Mouse (Mus musculus): Measurements from ENCODE around the gene Cst6. TPM values are rescaled to one million over a fixed set of nuclear protein-coding genes. Genes with fewer than 3 reads are reported as not detected.

Cst6 gene
- polyA plus RNA-seq, 1 experiment from 2014 or later: 1.2 TPM

DNA sequence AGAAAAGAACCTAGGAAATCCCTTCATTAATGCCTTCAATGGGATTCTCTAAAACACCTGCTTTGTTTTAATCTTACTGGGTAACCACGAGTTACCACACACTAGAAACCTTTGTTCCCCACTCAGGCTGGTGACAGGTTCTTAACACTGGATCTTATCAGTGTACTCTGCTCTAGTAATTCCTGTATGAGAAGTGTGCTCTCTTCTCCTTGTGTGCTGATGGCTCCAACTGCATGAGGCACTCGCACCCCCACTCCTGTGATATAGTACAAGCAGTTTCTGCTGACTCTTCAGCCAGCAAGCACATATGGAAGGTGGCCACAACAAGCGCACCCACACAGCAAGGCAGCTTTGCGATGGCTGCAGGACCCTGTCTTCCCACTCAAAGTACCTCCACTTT, 24.8 kb upstream of the Cst6 start:
- Histone ChIP-seq H3K9me3 (no peaks in the 10 kb centered on the region), H3K27me3 (no peaks in the 10 kb centered on the region), H3K4me3 (no peak overlapping the region), H3K4me2 (replicated peaks) (no peak overlapping the region), H3K36me3 (peaks cover 80% of the 10 kb centered on the region), H3K27ac (no peak overlapping the region), H3K4me1 (no peaks in the 10 kb centered on the region), H3K9ac (no peak overlapping the region)
- 82% methylated on average over 4 of the region's 4 CpGs for WGBS
- no peak for ATAC-seq (ENCODE audit: low FRiP score, low read depth)

- no peak overlapping the region for H3K9ac ChIP-seq
- no peak overlapping the region for H3K4me3 ChIP-seq
- H3K4me1 ChIP-seq: peaks cover 11% of the 10 kb centered on the region
- no peak overlapping the region for H3K4me2 ChIP-seq (replicated peaks)
- WGBS: 92% methylated on average over 7 of the region's 7 CpGs
- H3K27ac ChIP-seq: no peak overlapping the region
- ATAC-seq (ENCODE audit: low FRiP score, low read depth): no peak
- peaks cover 77% of the 10 kb centered on the region for H3K36me3 ChIP-seq
- no peaks in the 10 kb centered on the region for H3K9me3 ChIP-seq
- H3K27me3 ChIP-seq: no peaks in the 10 kb centered on the region
These were observed 23.4 kb upstream of the Cst6 start for GRCm38 (mm10) chr19:5372724-5373123.

GRCm38 (mm10) chr19:5370932-5371331, 21.6 kb upstream of the Cst6 start:
- Histone ChIP-seq H3K9me3 (no peaks in the 10 kb centered on the region), H3K27me3 (no peaks in the 10 kb centered on the region), H3K27ac (no peak overlapping the region), H3K4me3 (no peak overlapping the region), H3K36me3 (peaks cover 63% of the 10 kb centered on the region), H3K9ac (no peak overlapping the region), H3K4me2 (replicated peaks) (no peak overlapping the region), H3K4me1 (peaks cover 15% of the 10 kb centered on the region)
- ATAC-seq (ENCODE audit: low FRiP score, low read depth): no peak
- WGBS: 89% methylated on average over 3 of the region's 3 CpGs

DNA sequence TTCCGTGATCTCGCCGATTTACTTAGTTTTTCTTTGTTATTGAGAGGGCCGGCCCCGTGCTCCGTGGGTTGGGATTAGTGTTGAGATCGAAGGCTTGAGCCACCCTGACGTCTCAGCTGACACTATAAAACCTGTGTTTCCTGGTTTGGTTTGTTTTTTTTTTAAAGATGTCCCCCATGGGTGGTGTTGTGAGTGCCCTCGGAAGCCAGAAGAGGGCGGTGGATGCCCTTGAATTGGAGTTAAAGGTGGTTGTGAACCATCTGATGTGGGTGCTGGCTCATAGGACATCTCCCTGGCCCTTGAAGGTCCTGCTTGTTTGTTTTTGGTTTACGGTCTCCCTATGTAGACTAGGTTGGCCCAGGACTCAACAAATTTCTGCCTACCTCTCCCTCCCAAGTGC, 18.1 kb upstream of the Cst6 start:
- peak overlapping the region; percentile 93 for H3K4me2 ChIP-seq (replicated peaks)
- H3K4me1 ChIP-seq: peaks cover 24% of the 10 kb centered on the region
- H3K9me3 ChIP-seq: no peaks in the 10 kb centered on the region
- H3K27me3 ChIP-seq: no peaks in the 10 kb centered on the region
- H3K36me3 ChIP-seq: peaks cover 65% of the 10 kb centered on the region
- peak overlapping the region; percentile 95; the same call in 1 of the 2 replicates for H3K27ac ChIP-seq
- 9% methylated on average over 11 of the region's 11 CpGs for WGBS
- H3K4me3 ChIP-seq: peak overlapping the region; percentile 99
- ATAC-seq (ENCODE audit: low FRiP score, low read depth): no peak
- H3K9ac ChIP-seq: peak overlapping the region; percentile 91

GRCm38 (mm10) chr19:5367053-5367359, 17.6 kb upstream of the Cst6 start, which contains the start of gene Banf1:
Gene Banf1 (minus strand): TSS chr19:5367168.
- Histone ChIP-seq H3K9ac (peak within 1 kb of the TSS; percentile 91), H3K4me2 (replicated peaks) (peak within 1 kb of the TSS; percentile 93), H3K36me3 (peaks cover 61% of the 10 kb centered on the region), H3K4me3 (peak within 1 kb of the TSS; percentile 99), H3K27me3 (no peaks in the 10 kb centered on the region), H3K9me3 (no peaks in the 10 kb centered on the region), H3K4me1 (peaks cover 24% of the 10 kb centered on the region), H3K27ac (peak within 1 kb of the TSS; percentile 95)
- no peak for ATAC-seq (ENCODE audit: low FRiP score, low read depth)
- WGBS: under 1% methylated on average over 29 of the region's 33 CpGs

DNA sequence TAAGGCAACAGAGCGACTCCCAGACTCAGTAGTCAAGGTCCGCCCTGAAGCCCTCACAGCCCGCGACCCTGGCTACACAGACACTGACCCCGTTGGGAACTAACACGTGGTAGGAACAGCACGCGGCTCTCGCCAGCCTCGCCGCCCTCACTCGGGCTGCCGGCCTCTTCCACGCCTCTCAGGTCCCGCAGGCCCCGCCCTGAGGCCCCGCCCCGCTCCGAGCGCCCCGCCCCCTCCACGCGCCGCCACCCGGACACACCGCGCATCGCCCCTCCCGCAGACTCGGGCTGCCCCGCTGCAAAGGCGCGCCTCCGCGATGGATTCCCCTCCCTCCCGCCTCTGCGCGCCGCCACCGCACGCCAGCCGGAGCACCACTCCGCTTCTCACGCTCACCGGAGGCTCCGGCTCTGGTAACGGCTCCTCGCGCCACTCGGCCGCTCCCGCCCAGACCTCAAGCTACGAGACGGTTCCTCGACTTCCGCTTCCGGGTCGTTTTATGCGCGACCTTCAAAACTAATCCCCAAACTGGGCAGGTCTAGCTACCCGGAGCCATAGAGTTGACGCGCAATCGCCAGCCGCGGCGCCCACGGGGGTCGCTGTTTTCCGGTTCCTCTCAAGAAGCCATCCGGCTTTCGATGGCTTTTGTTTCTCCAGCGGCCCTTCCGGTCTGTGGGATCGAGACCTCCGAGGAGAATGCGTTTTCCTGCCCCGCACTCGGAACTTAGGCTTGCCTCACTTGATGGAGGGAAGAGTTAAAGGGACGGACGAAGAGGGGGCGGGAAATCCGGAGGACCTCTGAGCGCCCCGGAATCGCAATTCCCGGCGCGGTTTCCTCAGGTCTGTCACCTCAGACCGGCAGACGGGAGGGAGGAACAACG, 17.0 kb upstream of the Cst6 start, which contains the start of gene Eif1ad:
Gene Eif1ad (plus strand): TSS at position 567 of the 878 bp plus-strand sequence.
- peak; percentile 97 for ATAC-seq (ENCODE audit: low FRiP score, low read depth)
- peak within 1 kb of the TSS; percentile 95 for H3K27ac ChIP-seq
- H3K36me3 ChIP-seq: peaks cover 55% of the 10 kb centered on the region
- H3K4me3 ChIP-seq: peak within 1 kb of the TSS; percentile 99
- H3K4me1 ChIP-seq: peaks cover 24% of the 10 kb centered on the region
- under 1% methylated on average over 78 of the region's 92 CpGs for WGBS
- H3K4me2 ChIP-seq (replicated peaks): peak within 1 kb of the TSS; percentile 93
- H3K9me3 ChIP-seq: no peaks in the 10 kb centered on the region
- H3K9ac ChIP-seq: peak within 1 kb of the TSS; percentile 91
- no peaks in the 10 kb centered on the region for H3K27me3 ChIP-seq

GRCm38 (mm10) chr19:5365751-5366150, 16.4 kb upstream of the Cst6 start:
- no peak for ATAC-seq (ENCODE audit: low FRiP score, low read depth)
- peak overlapping the region; percentile 99 for H3K4me3 ChIP-seq
- WGBS: 17% methylated on average over 11 of the region's 11 CpGs
- peaks cover 51% of the 10 kb centered on the region for H3K36me3 ChIP-seq
- H3K4me1 ChIP-seq: peaks cover 24% of the 10 kb centered on the region
- peak overlapping the region; percentile 91 for H3K9ac ChIP-seq
- peak overlapping the region; percentile 93 for H3K4me2 ChIP-seq (replicated peaks)
- no peak overlapping the region for H3K27ac ChIP-seq
- H3K9me3 ChIP-seq: no peaks in the 10 kb centered on the region
- H3K27me3 ChIP-seq: no peaks in the 10 kb centered on the region

GRCm38 (mm10) chr19:5364124-5364523, 14.8 kb upstream of the Cst6 start:
- ATAC-seq (ENCODE audit: low FRiP score, low read depth): no peak
- Histone ChIP-seq H3K9me3 (no peaks in the 10 kb centered on the region), H3K4me3 (no peak overlapping the region), H3K4me1 (peaks cover 24% of the 10 kb centered on the region), H3K4me2 (replicated peaks) (no peak overlapping the region), H3K27ac (no peak overlapping the region), H3K9ac (no peak overlapping the region), H3K27me3 (no peaks in the 10 kb centered on the region), H3K36me3 (peaks cover 34% of the 10 kb centered on the region)
- 94% methylated on average over 2 of the region's 2 CpGs for WGBS

DNA sequence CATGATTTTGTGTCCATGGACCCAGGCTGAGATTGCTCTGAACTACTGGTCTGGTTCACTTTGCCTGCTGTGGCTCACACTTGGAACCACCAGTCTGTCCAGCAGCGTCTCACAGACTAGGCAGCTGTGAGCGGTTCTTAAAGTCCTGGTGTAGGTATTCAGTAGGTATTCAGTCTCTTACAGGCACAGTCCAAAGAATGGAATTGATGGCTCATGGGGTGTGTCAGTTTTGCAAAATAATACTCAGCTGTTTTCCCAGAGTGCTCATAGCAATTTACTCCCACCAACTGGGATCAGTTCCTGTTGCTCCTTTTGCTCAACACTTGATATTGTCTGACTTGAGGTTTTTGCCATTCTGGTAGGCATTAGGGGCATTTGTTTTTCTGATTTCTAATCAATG, 12.8 kb upstream of the Cst6 start:
- no peak for ATAC-seq (ENCODE audit: low FRiP score, low read depth)
- Histone ChIP-seq H3K9ac (no peak overlapping the region), H3K4me2 (replicated peaks) (no peak overlapping the region), H3K9me3 (no peaks in the 10 kb centered on the region), H3K4me3 (no peak overlapping the region), H3K36me3 (peaks cover 23% of the 10 kb centered on the region), H3K27ac (no peak overlapping the region), H3K27me3 (no peaks in the 10 kb centered on the region), H3K4me1 (peaks cover 10% of the 10 kb centered on the region)
- WGBS: 94% methylated on average over 2 of the region's 2 CpGs

DNA sequence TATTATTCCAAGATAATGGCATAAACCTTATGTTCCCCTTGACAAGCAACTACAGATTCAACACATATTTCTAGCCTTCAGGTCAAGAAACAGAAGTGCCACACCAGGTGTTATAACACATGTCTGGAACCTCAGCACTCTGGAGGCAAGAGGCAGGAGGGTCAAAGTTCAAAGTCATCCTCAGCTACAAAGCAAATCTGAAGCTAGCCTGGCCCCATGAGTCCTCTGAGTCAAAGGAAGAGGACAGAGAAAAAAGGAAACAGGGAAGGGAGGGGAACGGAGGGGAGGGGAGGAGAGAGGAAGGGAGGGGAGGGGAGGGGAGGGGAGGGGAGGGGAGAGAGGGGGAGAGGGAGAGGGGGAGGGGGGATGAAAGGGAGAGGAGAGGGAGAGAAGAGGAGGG, 6.7 kb upstream of the Cst6 start:
- Histone ChIP-seq H3K27ac (no peak overlapping the region), H3K36me3 (no peaks in the 10 kb centered on the region), H3K4me1 (no peaks in the 10 kb centered on the region), H3K4me3 (no peak overlapping the region), H3K27me3 (no peaks in the 10 kb centered on the region), H3K9ac (no peak overlapping the region), H3K9me3 (no peaks in the 10 kb centered on the region), H3K4me2 (replicated peaks) (no peak overlapping the region)
- no CpG with 5 or more reads among the region's 1 CpGs for WGBS
- no peak for ATAC-seq (ENCODE audit: low FRiP score, low read depth)

- Histone ChIP-seq H3K27me3 (peaks cover 13% of the 10 kb centered on the region), H3K9ac (no peak overlapping the region)
- WGBS: 90% methylated on average over 2 of the region's 2 CpGs
These were observed 4.2 kb upstream of the Cst6 start for GRCm38 (mm10) chr19:5353609-5354008.

DNA sequence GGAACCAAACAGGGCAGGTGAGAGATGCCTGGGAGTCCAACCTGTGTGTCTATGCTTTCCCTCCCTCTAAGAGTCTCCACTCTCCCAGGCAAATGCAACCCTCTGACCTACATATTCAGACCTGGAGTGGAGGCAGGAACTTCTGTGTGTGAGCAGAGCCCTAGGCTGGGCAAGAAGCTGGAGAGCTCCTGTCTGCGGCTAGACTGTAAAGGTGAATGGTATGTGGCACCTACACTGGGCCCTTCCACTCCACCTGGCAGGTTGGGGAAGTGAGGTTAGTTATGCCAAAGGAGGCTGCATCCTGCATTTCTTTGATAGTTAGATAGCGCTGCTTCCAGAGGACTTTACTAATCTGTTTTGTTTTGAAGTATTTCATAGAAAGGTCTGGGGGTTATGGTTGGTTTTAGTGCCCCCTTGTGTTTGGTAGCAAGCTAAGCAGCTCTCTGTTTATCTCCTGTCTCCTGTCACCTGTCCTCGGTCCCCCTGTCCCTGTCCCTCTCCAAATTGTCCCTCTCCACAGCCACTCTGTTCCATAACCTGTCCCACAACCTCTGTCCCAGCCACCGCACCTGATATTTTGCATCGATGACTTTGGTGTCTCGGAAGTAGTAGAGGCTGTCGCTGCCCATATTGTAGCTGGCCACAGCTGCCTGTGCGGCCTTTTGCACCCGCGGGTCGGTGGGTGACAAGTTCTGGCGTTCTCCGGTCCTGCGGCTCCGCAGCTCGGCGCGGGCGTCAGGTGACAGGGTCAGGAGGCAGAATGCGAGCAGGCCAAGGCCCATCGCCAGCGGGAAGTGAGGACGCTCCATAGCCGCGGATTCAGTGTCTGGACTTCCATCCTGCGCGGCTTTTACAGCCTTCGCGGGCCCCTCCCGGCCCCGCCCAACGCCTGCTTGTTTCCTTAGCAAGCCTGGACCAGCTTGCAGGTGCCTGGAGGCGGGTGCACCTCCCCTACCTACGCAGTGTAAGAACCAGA, 560 bp downstream of the Cst6 start:
- Histone ChIP-seq H3K27me3 (peaks cover 21% of the 10 kb centered on the region), H3K4me1 (peaks cover 9% of the 10 kb centered on the region), H3K9me3 (no peaks in the 10 kb centered on the region), H3K4me2 (replicated peaks) (peak overlapping the region; percentile 73), H3K9ac (peak overlapping the region; percentile 65), H3K36me3 (no peaks in the 10 kb centered on the region), H3K27ac (no peak overlapping the region), H3K4me3 (peak overlapping the region; percentile 40)
- ATAC-seq (ENCODE audit: low FRiP score, low read depth): no peak
- 4% methylated on average over 34 of the region's 34 CpGs for WGBS

More at GRCm38 (mm10) chr19:5353609-5354008, 4.2 kb upstream of the Cst6 start:
- no peak overlapping the region for H3K27ac ChIP-seq
- no peak for ATAC-seq (ENCODE audit: low FRiP score, low read depth)
- H3K4me3 ChIP-seq: no peak overlapping the region
- no peaks in the 10 kb centered on the region for H3K36me3 ChIP-seq
- H3K9me3 ChIP-seq: no peaks in the 10 kb centered on the region
- H3K4me1 ChIP-seq: peaks cover 6% of the 10 kb centered on the region
- no peak overlapping the region for H3K4me2 ChIP-seq (replicated peaks)

Measured in limb, embryonic 13.5 days (tissue).